In genomic region chr13:111789420-111790065, GRCm38 (mm10) we compare ENCODE assay signal across 10 mouse cellular contexts. TPM values are rescaled to one million over a fixed set of nuclear protein-coding genes. Genes with fewer than 3 reads are reported as not detected.
DNase-seq lines count a peak whose midpoint lies in the region; ATAC-seq lines count a peak whose summit lies in the region.
"Had no signal": no experiment of that assay in that cellular context is flagged by ENCODE, and none has a peak within 500 bp of the region (broad histone marks: within the 10 kb centered on the region; RNA-seq: fewer than 3 reads in every experiment).

No protein-coding gene starts in this region.

- 0 out of 2 replicates have a peak overlapping the region, but pooled peaks have one; percentile 16 for H3K27ac ChIP-seq in heart, embryonic 15.5 days
- H3K27ac ChIP-seq in kidney, embryonic 16.5 days (ENCODE audit: low read length): peak overlapping the region; percentile 69; the same call in 1 of the 2 replicates

- intact Hi-C loops in heart, postnatal 14 days (cut with DNase I): loop anchor here (2.0 kb wide), 1 partner anchor 13 kb away; no protein-coding TSS in a partner anchor

- ATAC-seq in heart, embryonic 15.5 days (replicated peaks; ENCODE audit: insufficient number of reproducible peaks, insufficient read depth, low FRiP score, low read depth): no peak
- no peak for ATAC-seq in kidney, embryonic 16.5 days (ENCODE audit: low FRiP score, low TSS enrichment)

- no peaks in the 10 kb centered on the region for H3K27me3 ChIP-seq in heart, embryonic 15.5 days
- no peaks in the 10 kb centered on the region for H3K27me3 ChIP-seq in kidney, embryonic 16.5 days (ENCODE audit: insufficient read depth, low read length)

- no peak overlapping the region for H3K4me3 ChIP-seq in heart, embryonic 15.5 days
- H3K4me3 ChIP-seq in kidney, embryonic 16.5 days (ENCODE audit: low read length): no peak overlapping the region

- peak overlapping the region; percentile 54; the same call in 1 of the 2 replicates for H3K4me2 ChIP-seq in heart, embryonic 15.5 days
- H3K4me2 ChIP-seq in kidney, embryonic 16.5 days (replicated peaks; ENCODE audit: low read depth, low read length): peak overlapping the region; percentile 16

- no peak for DNase-seq in heart, postnatal 14 days
- peak; percentile 41 for DNase-seq in thymus, postnatal 14 days
- DNase-seq in thymus, postnatal 36 days: no peak
- no peak for DNase-seq in layer of hippocampus, adult 11-12 months (ENCODE audit: low spot score)
- DNase-seq in cerebellum, postnatal 4 days (ENCODE audit: low spot score in 2 of 2): no peak
- DNase-seq in urinary bladder, postnatal 10 days (ENCODE audit: low spot score): no peak
- DNase-seq: gastrocnemius, postnatal 36 days had no signal

- H3K9ac ChIP-seq in heart, embryonic 15.5 days: no peak overlapping the region
- peak overlapping the region; percentile 2; the same call in 1 of the 2 replicates for H3K9ac ChIP-seq in kidney, embryonic 16.5 days (replicated peaks; ENCODE audit: low read length)

- H3K9me3 ChIP-seq in heart, embryonic 15.5 days (replicated peaks): no peaks in the 10 kb centered on the region
- H3K9me3 ChIP-seq in kidney, embryonic 16.5 days (ENCODE audit: low read length): no peaks in the 10 kb centered on the region
- H3K9me3 ChIP-seq: G1E had no signal

- WGBS in heart, embryonic 15.5 days: 35% methylated on average over 9 of the region's 9 CpGs
- 23% methylated on average over 9 of the region's 9 CpGs for WGBS in kidney, embryonic 16.5 days

- H3K4me1 ChIP-seq in heart, embryonic 15.5 days (replicated peaks): peaks cover 55% of the 10 kb centered on the region
- H3K4me1 ChIP-seq in kidney, embryonic 16.5 days (ENCODE audit: insufficient read depth, low read length): peaks cover 64% of the 10 kb centered on the region

- no peaks in the 10 kb centered on the region for H3K36me3 ChIP-seq in heart, embryonic 15.5 days
- H3K36me3 ChIP-seq in kidney, embryonic 16.5 days (ENCODE audit: insufficient read depth, low read length): no peaks in the 10 kb centered on the region

RNA-seq across cellular contexts. Expression of gene Map3k1, which starts 19.2 kb away (rescaled TPM):
- 11.4 and 11.7 TPM in 2 replicates for polyA plus RNA-seq in heart, embryonic 15.5 days (2015; fragmentation: Nextera tagmentation; extraction: Ambion mirVana)
- total RNA-seq in heart, postnatal 14 days (2021): 10 to 100 TPM; 27.8 to 30.0 TPM
- polyA plus RNA-seq in kidney, embryonic 16.5 days (2015; fragmentation: Nextera tagmentation; extraction: Ambion mirVana): 26.6 and 31.1 TPM in 2 replicates
